Mouse (Mus musculus) kidney, embryonic 16.5 days (tissue): ENCODE measurements around the gene Gm20388. TPM values are rescaled to one million over a fixed set of nuclear protein-coding genes. Genes with fewer than 3 reads are reported as not detected.

Experiments
- ATAC-seq: fragments of 200-750 bp; cut with Nextera tagmentation; 2 replicates; pipeline ENCODE4 v1.8.0; 2017; ENCODE audit warnings: moderate TSS enrichment; ENCODE audit not compliant: low FRiP score, low TSS enrichment
- H3K27ac ChIP-seq: fragments of 300-500 bp; sonication (generic); 2 replicates; pipeline ENCODE4 v1.5.1; 2014; ENCODE audit warnings: low read length
- H3K27me3 ChIP-seq: fragments of 300-500 bp; sonication (generic); 2 replicates; pipeline ENCODE4 v1.6.1; 2014; ENCODE audit warnings: low read length, control low read depth, mixed read lengths; ENCODE audit not compliant: insufficient read depth
- H3K36me3 ChIP-seq: fragments of 300-500 bp; sonication (generic); 2 replicates; pipeline ENCODE4 v1.6.1; 2014; ENCODE audit warnings: low read length, control low read depth, mixed read lengths; ENCODE audit not compliant: insufficient read depth
- H3K4me1 ChIP-seq: fragments of 300-500 bp; sonication (generic); 2 replicates; pipeline ENCODE4 v1.6.1; 2014; ENCODE audit warnings: low read length, control low read depth, mixed read lengths; ENCODE audit not compliant: insufficient read depth
- H3K4me2 ChIP-seq: fragments of 300-500 bp; sonication (generic); replicated peaks from 2 replicates; pipeline ENCODE4 v1.6.1; 2014; ENCODE audit warnings: low read depth, low read length
- H3K4me3 ChIP-seq: fragments of 300-500 bp; sonication (generic); 2 replicates; pipeline ENCODE4 v1.5.1; 2014; ENCODE audit warnings: mild to moderate bottlenecking, low read length
- H3K9ac ChIP-seq: fragments of 300-500 bp; sonication (generic); replicated peaks from 2 replicates; pipeline ENCODE4 v1.6.1; 2014; ENCODE audit warnings: low read length
- H3K9me3 ChIP-seq: fragments of 300-500 bp; sonication (generic); 2 replicates; pipeline ENCODE4 v1.6.1; 2016; ENCODE audit warnings: low read length, control low read depth
- WGBS: fragments of 180-500 bp; shearing (Covaris S2); extraction: QIAGEN DNeasy Blood & Tissue Kit; methylation state at CpG from one replicate; pipeline ENCODE4 v1.1.7; 2014; 5-methylcytosine and 5-hydroxymethylcytosine counted together
- polyA plus RNA-seq: library from polyadenylated mRNA; unstranded; fragments of >200 nt; fragmentation: Nextera tagmentation; extraction: Ambion mirVana; gene quantifications from 2 replicates; pipeline ENCODE4 v1.2.1, GENCODE M21; 2015

Gene Gm20388
- polyA plus RNA-seq, 1 experiment from 2014 or later, result 7.7 TPM

DNA sequence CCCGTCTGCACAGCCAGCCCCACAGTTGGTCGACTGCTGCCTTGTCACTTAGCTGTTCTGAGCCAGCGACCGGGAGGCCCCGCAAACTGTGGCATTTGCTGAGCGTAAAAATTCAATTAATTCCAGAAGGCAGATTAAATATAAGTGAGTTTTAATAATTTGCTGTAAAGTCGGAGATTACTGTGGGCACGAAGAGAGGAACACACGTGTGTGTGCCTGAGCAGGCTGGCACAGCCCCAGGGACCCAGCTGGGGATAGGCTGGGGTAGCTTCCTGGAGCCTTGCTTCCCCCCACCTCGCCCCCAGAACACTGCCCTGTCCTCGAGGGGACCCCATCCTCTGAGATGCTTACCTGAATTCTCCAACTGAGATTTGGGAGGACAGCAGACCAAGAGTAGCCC lies 601.7 kb downstream of the Gm20388 start:
- peaks cover 70% of the 10 kb centered on the region for H3K4me1 ChIP-seq
- H3K36me3 ChIP-seq, result no peaks in the 10 kb centered on the region
- no peaks in the 10 kb centered on the region for H3K9me3 ChIP-seq
- no peaks in the 10 kb centered on the region for H3K27me3 ChIP-seq
- H3K9ac ChIP-seq, result no peak overlapping the region
- no peak overlapping the region for H3K4me2 ChIP-seq
- 57% methylated on average over 11 of the region's 11 CpGs for WGBS
- no peak overlapping the region for H3K4me3 ChIP-seq
- ATAC-seq, result no peak
- H3K27ac ChIP-seq, result no peak overlapping the region

DNA sequence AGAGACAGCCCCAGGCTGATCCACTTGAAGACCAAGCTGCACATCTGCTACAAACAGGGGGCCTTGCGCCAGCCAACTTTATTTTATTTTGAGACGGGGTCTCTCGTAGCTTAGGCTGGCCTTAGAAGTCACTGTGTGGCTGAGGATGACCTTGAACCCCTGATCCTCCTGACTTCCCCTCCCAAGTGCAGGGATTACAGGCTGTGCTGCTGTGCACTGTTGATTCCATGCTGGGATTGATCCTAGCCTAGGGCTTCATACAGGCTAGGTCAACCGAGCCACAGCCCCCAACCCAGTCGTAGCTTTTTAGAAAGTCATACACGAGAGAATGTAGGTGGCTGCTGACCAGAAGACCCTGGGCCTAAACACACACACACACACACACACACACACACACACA lies 602.5 kb downstream of the Gm20388 start:
- Histone ChIP-seq H3K27me3 (no peaks in the 10 kb centered on the region), H3K4me2 (no peak overlapping the region), H3K27ac (no peak overlapping the region), H3K4me3 (no peak overlapping the region), H3K9me3 (no peaks in the 10 kb centered on the region), H3K36me3 (no peaks in the 10 kb centered on the region), H3K9ac (no peak overlapping the region), H3K4me1 (peaks cover 78% of the 10 kb centered on the region)
- ATAC-seq, result no peak
- WGBS, result 79% methylated on average over 6 of the region's 6 CpGs

DNA sequence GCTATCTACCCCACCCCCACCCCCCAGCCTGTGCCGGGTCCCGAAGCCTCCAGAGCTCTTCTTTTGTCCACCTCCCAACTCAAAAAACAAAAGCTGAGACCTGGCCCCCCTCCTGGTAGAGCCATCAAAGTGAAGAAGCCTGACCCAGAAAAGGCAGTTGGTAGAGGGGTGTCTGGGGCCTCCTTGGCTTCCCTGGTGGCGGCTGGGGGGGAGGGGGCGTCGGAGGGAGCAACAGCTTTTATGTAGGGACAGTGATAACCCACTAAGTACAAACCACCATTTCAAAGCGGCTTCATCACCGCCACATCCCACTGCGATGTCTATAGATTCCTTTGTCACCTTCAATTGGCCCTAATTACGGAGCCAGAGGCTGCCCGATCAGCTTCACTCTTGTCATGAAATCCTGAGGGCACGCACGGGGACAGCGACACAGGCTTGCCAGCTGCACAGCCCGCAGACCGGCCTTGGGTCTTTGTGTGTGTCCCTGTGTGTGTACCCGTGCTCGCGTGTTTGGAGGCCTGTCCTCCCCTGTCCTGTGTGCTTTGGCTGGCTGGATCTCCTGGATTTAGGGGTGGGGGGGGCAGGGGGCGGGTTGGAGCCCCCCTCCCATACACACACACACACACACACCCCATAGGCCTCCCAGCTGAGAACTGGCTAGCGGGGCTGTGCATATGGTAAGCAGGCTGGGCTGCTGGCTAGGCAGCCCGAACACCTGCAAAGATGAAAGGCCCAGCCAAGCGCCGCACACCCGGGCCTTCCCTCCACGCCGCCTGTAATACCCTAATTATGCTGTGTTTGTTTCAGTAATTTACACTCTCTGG lies 603.2 kb downstream of the Gm20388 start:
- Histone ChIP-seq H3K4me3 (no peak overlapping the region), H3K4me1 (peaks cover 81% of the 10 kb centered on the region), H3K4me2 (no peak overlapping the region), H3K36me3 (no peaks in the 10 kb centered on the region), H3K27me3 (no peaks in the 10 kb centered on the region), H3K9me3 (no peaks in the 10 kb centered on the region), H3K9ac (no peak overlapping the region), H3K27ac (no peak overlapping the region)
- no peak for ATAC-seq
- 38% methylated on average over 25 of the region's 26 CpGs for WGBS

- Histone ChIP-seq H3K4me3 (no peak overlapping the region), H3K4me1 (peaks cover 76% of the 10 kb centered on the region), H3K36me3 (no peaks in the 10 kb centered on the region), H3K9me3 (no peaks in the 10 kb centered on the region), H3K27me3 (no peaks in the 10 kb centered on the region), H3K9ac (no peak overlapping the region), H3K27ac (no peak overlapping the region), H3K4me2 (no peak overlapping the region)
- 97% methylated on average over 2 of the region's 2 CpGs for WGBS
- no peak for ATAC-seq
Observed at GRCm38 (mm10) chr8:120515214-120515613, 604.6 kb downstream of the Gm20388 start.

DNA sequence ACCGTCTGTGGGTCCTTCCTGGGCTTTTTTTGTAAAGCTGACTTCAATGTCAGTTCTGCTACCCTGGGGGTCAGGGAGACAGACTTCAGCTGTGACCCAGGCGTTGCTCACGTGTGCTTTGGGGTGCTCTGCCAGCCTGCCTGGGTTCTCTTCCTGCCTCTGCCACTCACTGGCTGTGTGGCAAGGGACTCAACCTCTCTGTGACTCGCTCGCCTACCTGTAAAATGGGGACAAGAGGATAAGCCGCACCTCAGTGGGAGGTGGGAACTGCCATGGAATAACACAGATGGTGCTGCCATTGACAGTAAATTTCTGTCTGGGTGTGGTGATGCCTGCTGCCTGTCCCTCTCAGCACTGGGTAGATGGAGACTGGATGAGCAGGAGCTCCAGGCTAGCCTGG lies 605.0 kb downstream of the Gm20388 start:
- ATAC-seq, result no peak
- 0 out of 2 replicates have a peak overlapping the region, but pooled peaks have one; percentile 27 for H3K27ac ChIP-seq
- H3K9me3 ChIP-seq, result no peaks in the 10 kb centered on the region
- H3K27me3 ChIP-seq, result no peaks in the 10 kb centered on the region
- no peak overlapping the region for H3K4me3 ChIP-seq
- no peak overlapping the region for H3K9ac ChIP-seq
- no peak overlapping the region for H3K4me2 ChIP-seq
- H3K36me3 ChIP-seq, result no peaks in the 10 kb centered on the region
- H3K4me1 ChIP-seq, result peaks cover 76% of the 10 kb centered on the region
- WGBS, result 87% methylated on average over 6 of the region's 6 CpGs

DNA sequence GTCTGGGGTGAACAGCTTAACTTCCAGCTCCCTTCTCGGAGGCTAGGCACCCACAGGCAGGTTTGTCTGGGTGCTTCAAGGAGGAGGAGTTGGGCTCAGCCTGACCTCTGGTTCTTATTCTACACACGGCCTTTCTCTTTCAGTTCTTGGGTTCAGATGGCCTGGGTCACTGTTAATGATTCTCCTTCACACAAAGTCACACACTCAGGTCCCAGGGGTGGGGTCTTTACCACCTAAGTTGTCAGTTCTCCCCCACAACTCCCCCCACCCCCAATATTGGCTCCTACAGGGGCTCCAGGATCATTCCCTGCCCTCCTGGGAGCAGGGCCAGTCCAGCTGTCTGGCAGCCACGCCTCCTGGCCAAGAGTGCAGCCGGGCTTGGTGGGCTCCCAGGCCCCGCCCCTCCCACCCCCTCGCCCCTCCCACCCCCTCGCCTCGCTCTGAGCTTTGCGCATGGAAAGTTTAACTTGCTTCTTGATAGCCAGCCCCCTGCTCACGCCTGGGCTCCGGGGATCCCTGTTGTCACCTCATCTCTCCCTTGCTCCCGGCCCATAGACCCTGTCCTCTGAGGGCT lies 605.6 kb downstream of the Gm20388 start:
- Histone ChIP-seq H3K4me2 (peak overlapping the region; percentile 24; the same call in 1 of the 2 replicates), H3K4me1 (peaks cover 76% of the 10 kb centered on the region), H3K36me3 (no peaks in the 10 kb centered on the region), H3K27ac (0 out of 2 replicates have a peak overlapping the region, but pooled peaks have one; percentile 27), H3K9ac (no peak overlapping the region), H3K4me3 (no peak overlapping the region), H3K27me3 (no peaks in the 10 kb centered on the region), H3K9me3 (no peaks in the 10 kb centered on the region)
- ATAC-seq, result peak; percentile 25; the same call in 1 of the 2 replicates
- WGBS, result 18% methylated on average over 12 of the region's 12 CpGs

- 32% methylated on average over 11 of the region's 11 CpGs for WGBS
- H3K4me2 ChIP-seq, result no peak overlapping the region
- no peaks in the 10 kb centered on the region for H3K27me3 ChIP-seq
- no peak overlapping the region for H3K9ac ChIP-seq
- no peak overlapping the region for H3K4me3 ChIP-seq
- H3K36me3 ChIP-seq, result no peaks in the 10 kb centered on the region
- peaks cover 69% of the 10 kb centered on the region for H3K4me1 ChIP-seq
- H3K9me3 ChIP-seq, result no peaks in the 10 kb centered on the region
- ATAC-seq, result no peak
- H3K27ac ChIP-seq, result peak overlapping the region; percentile 53
Observed at GRCm38 (mm10) chr8:120517666-120518410, 607.2 kb downstream of the Gm20388 start.

- H3K4me1 ChIP-seq, result peaks cover 64% of the 10 kb centered on the region
- no peak overlapping the region for H3K4me2 ChIP-seq
- H3K9ac ChIP-seq, result no peak overlapping the region
- H3K4me3 ChIP-seq, result no peak overlapping the region
- H3K27ac ChIP-seq, result no peak overlapping the region; the same call in 1 of the 2 replicates
- no peaks in the 10 kb centered on the region for H3K9me3 ChIP-seq
- WGBS, result 67% methylated on average over 14 of the region's 14 CpGs
- no peaks in the 10 kb centered on the region for H3K36me3 ChIP-seq
- no peak for ATAC-seq
- H3K27me3 ChIP-seq, result no peaks in the 10 kb centered on the region
Observed at GRCm38 (mm10) chr8:120518736-120519534, 608.3 kb downstream of the Gm20388 start.

DNA sequence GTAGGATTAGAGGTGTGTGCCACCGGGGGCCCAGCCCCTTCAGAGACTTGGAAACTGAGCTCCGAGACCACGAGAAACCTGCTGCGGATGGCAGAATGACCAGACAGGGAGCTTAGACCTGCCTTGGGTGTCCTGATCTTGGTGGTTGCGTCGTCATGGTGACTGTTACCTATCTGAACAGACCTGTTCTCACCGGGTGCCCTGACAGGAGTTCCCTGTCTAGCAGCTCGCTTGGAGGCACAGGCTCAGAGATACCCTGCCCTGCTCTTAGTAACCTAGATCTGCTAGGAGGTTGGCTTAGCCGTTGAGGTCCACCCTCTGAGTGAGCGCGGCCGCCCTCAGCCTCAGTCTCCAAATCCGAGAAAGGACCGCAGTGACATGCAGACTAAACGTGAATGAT lies 609.6 kb downstream of the Gm20388 start:
- Histone ChIP-seq H3K9ac (no peak overlapping the region), H3K4me2 (no peak overlapping the region; the same call in 1 of the 2 replicates), H3K4me3 (no peak overlapping the region), H3K9me3 (no peaks in the 10 kb centered on the region), H3K36me3 (no peaks in the 10 kb centered on the region), H3K27ac (peak overlapping the region; percentile 54; the same call in 1 of the 2 replicates), H3K4me1 (peaks cover 58% of the 10 kb centered on the region), H3K27me3 (no peaks in the 10 kb centered on the region)
- no peak for ATAC-seq
- WGBS, result 65% methylated on average over 15 of the region's 15 CpGs
